Mouse (Mus musculus) myocyte (in vitro differentiated cells): ENCODE results near the gene Pla2g4f. TPM values are rescaled to one million over a fixed set of nuclear protein-coding genes. Genes with fewer than 3 reads are reported as not detected.

ENCODE experiments used
- H3K27me3 ChIP-seq: one replicate; pipeline ENCODE4 v1.6.1; 2011; ENCODE audit not compliant: control insufficient read depth, insufficient read depth, insufficient read length
- H3K36me3 ChIP-seq: one replicate; pipeline ENCODE4 v1.6.1; 2011; ENCODE audit not compliant: control insufficient read depth, insufficient read depth
- H3K4me2 ChIP-seq: one replicate; pipeline ENCODE4 v1.6.1; 2011; ENCODE audit warnings: low read depth, control low read depth
- H3K4me3 ChIP-seq: one replicate; pipeline ENCODE4 v1.5.1; 2011; ENCODE audit warnings: mild to moderate bottlenecking, control low read depth, moderate library complexity
- H3K79me2 ChIP-seq: one replicate; pipeline ENCODE4 v1.6.1; 2011; ENCODE audit not compliant: control insufficient read depth, insufficient read depth
- H3ac ChIP-seq: one replicate; pipeline ENCODE4 v1.6.1; 2011; ENCODE audit not compliant: control insufficient read depth, insufficient read length
- CEBPB ChIP-seq: IDR thresholded peaks from 2 replicates; pipeline ENCODE4 v1.6.1; 2011; ENCODE audit warnings: mild to moderate bottlenecking, moderate library complexity; ENCODE audit not compliant: poor library complexity, insufficient read depth, severe bottlenecking
- E2F4 ChIP-seq: IDR thresholded peaks from one replicate; pipeline ENCODE4 v1.6.1; 2011; ENCODE audit warnings: mild to moderate bottlenecking, control low read depth, moderate library complexity; ENCODE audit not compliant: insufficient read depth
- MAX ChIP-seq: IDR thresholded peaks from one replicate; pipeline ENCODE4 v1.6.1; 2011; ENCODE audit warnings: low read depth, mild to moderate bottlenecking, control low read depth
- MYOD1 ChIP-seq, 3 experiments: IDR thresholded peaks; one replicate each; pipeline ENCODE4 v1.6.1; 2011; ENCODE audit warnings: control low read depth in 2 of 3, low read depth in 2 of 3, mild to moderate bottlenecking in 2 of 3, moderate library complexity in 1 of 3; ENCODE audit not compliant: insufficient read length in 2 of 3, control insufficient read depth in 1 of 3
- MYOG ChIP-seq, 3 experiments: IDR thresholded peaks; one replicate each; pipeline ENCODE4 v1.6.1; 2011; ENCODE audit warnings: control low read depth in 2 of 3, low read depth in 2 of 3, mild to moderate bottlenecking in 2 of 3; ENCODE audit not compliant: insufficient read length in 2 of 3, control insufficient read depth in 1 of 3, insufficient read depth in 1 of 3
- POLR2A ChIP-seq: IDR thresholded peaks from one replicate; pipeline ENCODE4 v1.6.1; 2011; ENCODE audit warnings: low read depth, mild to moderate bottlenecking, control low read depth, moderate library complexity; ENCODE audit not compliant: insufficient read length
- POLR2AphosphoS2 ChIP-seq: IDR thresholded peaks from one replicate; pipeline ENCODE4 v1.6.1; 2011; ENCODE audit warnings: low read depth, control low read depth; ENCODE audit not compliant: insufficient read length
- REST ChIP-seq: IDR thresholded peaks from one replicate; pipeline ENCODE4 v1.6.1; 2011; ENCODE audit warnings: mild to moderate bottlenecking, control low read depth, moderate library complexity; ENCODE audit not compliant: insufficient read depth, insufficient read length
- SRF ChIP-seq: IDR thresholded peaks from one replicate; pipeline ENCODE4 v1.6.1; 2011; ENCODE audit warnings: low read depth; ENCODE audit not compliant: control insufficient read depth, insufficient read length
- TCF12 ChIP-seq: IDR thresholded peaks from one replicate; pipeline ENCODE4 v1.6.1; 2011; ENCODE audit warnings: mild to moderate bottlenecking, control low read depth; ENCODE audit not compliant: poor library complexity, insufficient read depth, severe bottlenecking
- TCF3 ChIP-seq: IDR thresholded peaks from one replicate; pipeline ENCODE4 v1.6.1; 2011; ENCODE audit warnings: low read depth, control low read depth; ENCODE audit not compliant: insufficient read length
- USF1 ChIP-seq: IDR thresholded peaks from one replicate; pipeline ENCODE4 v1.6.1; 2011; ENCODE audit warnings: low read depth, mild to moderate bottlenecking, control low read depth, moderate library complexity
- polyA plus RNA-seq: library from polyadenylated mRNA; unstranded; fragments of >200 nt; fragmentation: generic; extraction: Trizol; gene quantifications from one replicate; pipeline ENCODE4 v1.2.1, GENCODE M21; 2012; ENCODE audit warnings: missing spikeins

Pla2g4f gene
- polyA plus RNA-seq, 1 experiment, result 0.05 TPM

DNA sequence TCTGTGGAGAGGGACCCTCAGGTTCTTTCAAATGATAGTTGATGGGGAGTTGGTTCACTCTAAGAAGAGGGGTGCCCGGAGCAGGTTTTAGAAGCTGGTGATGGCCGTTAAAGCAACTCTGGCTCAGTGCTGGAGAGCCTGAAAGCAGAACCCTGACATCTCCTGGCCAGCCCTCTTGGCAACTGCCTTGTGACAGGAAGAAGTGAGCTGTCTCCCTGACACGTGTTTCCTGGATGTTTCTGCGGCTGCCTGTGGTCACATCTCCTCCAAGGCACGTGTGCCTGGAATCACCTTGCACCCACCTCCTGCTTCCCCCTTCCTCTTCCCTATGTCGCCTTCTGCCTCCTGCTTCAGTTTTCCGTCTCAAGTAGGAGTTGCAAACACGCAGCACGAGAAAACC is 34.2 kb upstream of the Pla2g4f start:
- TF ChIP-seq TCF12 (no peak), TCF3 (no peak), CEBPB (no peak), E2F4 (no peak), POLR2A (no peak), MYOD1 (IDR thresholded peaks at IDR 0.05; ENCODE audit: control insufficient read depth in 1 of 3, insufficient read length in 2 of 3, low read depth in 2 of 3) (no peak), REST (no peak), USF1 (no peak), POLR2AphosphoS2 (no peak), MYOG (IDR thresholded peaks at IDR 0.05; ENCODE audit: control insufficient read depth in 1 of 3, insufficient read depth in 1 of 3, insufficient read length in 2 of 3, low read depth in 2 of 3) (no peak)
- Histone ChIP-seq H3K79me2 (peaks cover 13% of the 10 kb centered on the region), H3K4me2 (no peak overlapping the region), H3K36me3 (peaks cover 17% of the 10 kb centered on the region), H3ac (no peak overlapping the region), H3K4me3 (no peak overlapping the region), H3K27me3 (no peaks in the 10 kb centered on the region)

- H3K27me3 ChIP-seq, result no peaks in the 10 kb centered on the region
- no peak overlapping the region for H3K4me2 ChIP-seq
- no peak overlapping the region for H3ac ChIP-seq
- no peak overlapping the region for H3K4me3 ChIP-seq
- TF ChIP-seq MAX, result no peak
- no peak for TF ChIP-seq POLR2A
- no peak for TF ChIP-seq MYOD1 (IDR thresholded peaks at IDR 0.05; ENCODE audit: control insufficient read depth in 1 of 3, insufficient read length in 2 of 3, low read depth in 2 of 3)
- no peak for TF ChIP-seq CEBPB
- no peak for TF ChIP-seq TCF12
- no peak for TF ChIP-seq USF1
- no peaks in the 10 kb centered on the region for H3K79me2 ChIP-seq
- peaks cover 27% of the 10 kb centered on the region for H3K36me3 ChIP-seq
These were observed 27.8 kb upstream of the Pla2g4f start for GRCm38 (mm10) chr2:120341741-120342140.

DNA sequence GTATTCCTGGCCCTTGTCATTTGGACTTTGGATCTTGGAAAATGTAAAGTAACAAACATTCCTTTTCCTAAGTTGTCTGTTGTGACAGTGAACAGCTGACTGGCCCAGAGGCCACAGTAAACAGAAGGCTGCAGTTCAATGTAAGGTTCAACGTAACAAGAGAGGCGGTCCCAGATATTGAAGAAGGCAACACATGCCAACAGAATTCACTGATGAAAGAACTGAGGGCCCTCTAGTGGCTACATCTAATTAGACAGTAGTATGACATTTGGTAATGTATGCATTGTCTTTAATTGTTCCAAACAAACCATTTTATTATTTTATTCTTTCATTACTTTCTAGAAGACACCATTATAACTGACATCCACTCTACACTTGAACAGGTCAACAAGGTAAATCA is 23.9 kb upstream of the Pla2g4f start:
- H3K79me2 ChIP-seq, result no peaks in the 10 kb centered on the region
- no peak overlapping the region for H3ac ChIP-seq
- H3K4me3 ChIP-seq, result no peak overlapping the region
- no peaks in the 10 kb centered on the region for H3K27me3 ChIP-seq
- no peak overlapping the region for H3K4me2 ChIP-seq
- TF ChIP-seq E2F4, result no peak
- no peak for TF ChIP-seq CEBPB
- no peak for TF ChIP-seq SRF
- TF ChIP-seq MAX, result no peak
- no peak for TF ChIP-seq TCF3
- TF ChIP-seq POLR2A, result no peak
- no peak for TF ChIP-seq MYOG (IDR thresholded peaks at IDR 0.05; ENCODE audit: control insufficient read depth in 1 of 3, insufficient read depth in 1 of 3, insufficient read length in 2 of 3, low read depth in 2 of 3)
- peaks cover 20% of the 10 kb centered on the region for H3K36me3 ChIP-seq

DNA sequence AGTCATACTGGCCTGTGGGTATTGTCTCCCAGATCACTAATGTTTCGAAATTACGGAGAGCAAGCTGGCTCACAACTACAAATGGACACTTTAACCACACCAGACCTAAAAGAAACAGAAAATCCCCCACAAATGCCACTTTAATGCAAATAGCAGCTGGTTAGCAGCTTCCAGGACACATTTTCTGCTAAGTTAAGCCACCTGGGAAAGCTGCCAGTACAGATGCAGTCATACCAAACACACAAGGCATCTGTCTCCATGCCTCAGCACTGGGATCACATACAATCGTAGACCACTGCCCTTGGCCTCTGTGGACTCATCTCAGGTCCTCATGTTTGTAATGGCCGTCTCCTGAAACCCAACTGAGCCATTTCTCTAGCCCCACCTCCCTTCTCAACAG is 17.6 kb upstream of the Pla2g4f start:
- H3ac ChIP-seq, result no peak overlapping the region
- peaks cover 19% of the 10 kb centered on the region for H3K36me3 ChIP-seq
- H3K4me3 ChIP-seq, result no peak overlapping the region
- TF ChIP-seq MYOD1 (IDR thresholded peaks at IDR 0.05; ENCODE audit: control insufficient read depth in 1 of 3, insufficient read length in 2 of 3, low read depth in 2 of 3), result peak; percentile 21 to 65 (median 55)
- TF ChIP-seq POLR2AphosphoS2, result no peak
- peak in 2 of 3 experiments; percentile 20 to 32 for TF ChIP-seq MYOG (IDR thresholded peaks at IDR 0.05; ENCODE audit: control insufficient read depth in 1 of 3, insufficient read depth in 1 of 3, insufficient read length in 2 of 3, low read depth in 2 of 3)
- TF ChIP-seq CEBPB, result peak; percentile 27; the same call in 1 of the 2 replicates
- TF ChIP-seq E2F4, result no peak
- TF ChIP-seq TCF12, result peak; percentile 3
- no peak for TF ChIP-seq REST
- no peak for TF ChIP-seq USF1
- no peak for TF ChIP-seq TCF3
- no peak for TF ChIP-seq SRF
- TF ChIP-seq POLR2A, result no peak
- no peak for TF ChIP-seq MAX
- H3K27me3 ChIP-seq, result no peaks in the 10 kb centered on the region
- no peaks in the 10 kb centered on the region for H3K79me2 ChIP-seq
- H3K4me2 ChIP-seq, result no peak overlapping the region

- Histone ChIP-seq H3K4me3 (no peak overlapping the region), H3K79me2 (no peaks in the 10 kb centered on the region), H3K36me3 (peaks cover 3% of the 10 kb centered on the region), H3ac (no peak overlapping the region), H3K27me3 (peaks cover 7% of the 10 kb centered on the region), H3K4me2 (no peak overlapping the region)
- no peak for TF ChIP-seq REST
- no peak for TF ChIP-seq POLR2AphosphoS2
These were observed 1.1 kb upstream of the Pla2g4f start for GRCm38 (mm10) chr2:120315077-120315476.
